Mouse (Mus musculus) small intestine, adult 2 months (tissue): ENCODE measurements around the gene Sbf2.

Experiments
- CTCF ChIP-seq: fragments of 200-500 bp; IDR thresholded peaks from 2 replicates; pipeline ENCODE4 v1.5.1; 2012; ENCODE audit warnings: low read depth, mild to moderate bottlenecking, control low read depth, inconsistent platforms, low read length, moderate library complexity, mixed read lengths; ENCODE audit not compliant: insufficient replicate concordance, insufficient read length; ENCODE audit errors: extremely low read depth
- POLR2A ChIP-seq: fragments of 200-500 bp; IDR thresholded peaks from 2 replicates; pipeline ENCODE4 v1.6.1; 2012; ENCODE audit warnings: low read depth, mild to moderate bottlenecking, control low read depth, inconsistent platforms, low read length, moderate library complexity

DNA sequence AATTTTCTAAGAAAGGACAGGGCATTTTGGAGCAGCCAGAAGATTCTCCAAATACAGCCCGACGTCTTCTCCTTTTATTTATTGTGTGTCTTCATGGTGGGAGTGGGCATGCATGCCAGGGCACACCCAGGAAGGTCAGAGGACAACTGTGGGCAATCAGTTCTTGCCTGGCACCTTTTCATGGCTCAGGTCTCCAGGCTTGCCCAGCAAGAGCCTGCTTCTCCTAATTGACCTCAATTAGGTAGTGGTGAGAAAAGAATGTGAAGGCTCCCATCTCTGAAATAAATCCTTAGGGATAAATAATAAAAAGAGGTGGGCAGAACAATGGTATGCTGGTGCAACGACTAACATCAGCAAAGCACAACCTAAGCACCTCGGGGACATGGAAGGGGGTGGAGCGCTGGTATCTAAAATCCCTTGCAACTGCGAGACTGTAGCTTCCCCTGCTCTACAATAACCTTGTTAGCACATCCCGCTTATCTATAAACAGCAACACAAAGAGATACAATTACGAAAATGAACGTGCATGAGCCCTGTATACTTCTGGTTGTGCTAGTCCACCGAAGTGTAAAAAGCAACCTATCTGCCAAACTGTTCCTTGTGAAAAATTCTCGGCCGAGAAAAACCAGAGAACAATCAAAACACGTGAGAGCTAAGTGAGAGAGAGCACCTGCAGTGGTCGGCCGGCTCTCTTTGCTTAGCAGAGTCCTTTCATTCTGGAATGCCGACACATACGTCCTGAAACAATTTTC lies 1.2 kb downstream of the Sbf2 start:
- no peak for TF ChIP-seq POLR2A
- TF ChIP-seq CTCF, result no peak
